In the genomic region with DNA sequence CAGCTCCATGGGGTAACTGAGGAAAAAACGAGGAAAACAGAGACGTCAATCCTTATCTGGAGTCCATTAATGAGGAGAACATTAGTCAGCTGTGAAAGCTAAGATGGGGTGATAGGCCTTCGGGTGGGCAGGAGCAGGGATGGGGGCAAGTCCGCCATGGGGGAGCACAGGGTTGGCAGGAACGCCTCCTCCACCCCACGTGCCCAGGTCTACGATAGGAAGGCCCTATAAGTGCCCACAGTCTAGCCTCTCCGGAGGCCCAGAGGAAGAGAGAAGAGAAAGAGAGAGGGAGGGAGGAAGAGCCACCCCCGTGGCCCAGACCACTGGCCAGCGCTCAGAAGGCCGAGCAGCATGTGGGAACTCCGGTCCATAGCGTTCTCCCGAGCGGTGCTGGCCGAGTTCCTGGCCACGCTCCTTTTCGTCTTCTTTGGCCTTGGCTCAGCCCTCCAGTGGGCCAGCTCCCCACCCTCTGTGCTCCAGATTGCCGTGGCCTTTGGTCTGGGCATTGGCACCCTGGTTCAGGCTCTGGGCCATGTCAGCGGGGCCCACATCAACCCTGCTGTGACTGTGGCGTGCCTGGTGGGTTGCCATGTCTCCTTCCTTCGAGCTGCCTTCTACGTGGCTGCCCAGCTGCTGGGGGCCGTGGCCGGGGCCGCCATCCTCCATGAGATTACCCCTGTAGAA, we compare ENCODE assay signal across 16 mouse cellular contexts. TPM values are rescaled to one million over a fixed set of nuclear protein-coding genes. Genes with fewer than 3 reads are reported as not detected.
DNase-seq lines count a peak whose midpoint lies in the region; ATAC-seq and TF ChIP-seq lines count a peak whose summit lies in the region.
"Had no signal": no experiment of that assay in that cellular context is flagged by ENCODE, and none has a peak within 500 bp of the region (broad histone marks: within the 10 kb centered on the region; RNA-seq: fewer than 3 reads in every experiment).

Gene Aqp2 (plus strand): TSS at position 254 of the 684 bp plus-strand sequence.

- H3K27me3 ChIP-seq in testis, adult 2 months (ENCODE audit: control insufficient read depth, insufficient read depth, low read length) = no peaks in the 10 kb centered on the region
- H3K27me3 ChIP-seq in intestine, postnatal 0 days (replicated peaks; ENCODE audit: control insufficient read depth, insufficient read depth, low read length) = peaks cover 43% of the 10 kb centered on the region
- peaks cover 45% of the 10 kb centered on the region for H3K27me3 ChIP-seq in intestine, embryonic 15.5 days (replicated peaks)

- H3K36me3 ChIP-seq in testis, adult 2 months (ENCODE audit: control insufficient read depth, insufficient read depth, low read length) = no peaks in the 10 kb centered on the region
- H3K36me3 ChIP-seq in intestine, postnatal 0 days (ENCODE audit: control insufficient read depth, insufficient read depth) = no peaks in the 10 kb centered on the region
- H3K36me3 ChIP-seq in intestine, embryonic 15.5 days = no peaks in the 10 kb centered on the region
- H3K36me3 ChIP-seq: embryonic facial prominence, embryonic 10.5 days; heart, embryonic 12.5 days; hindbrain, embryonic 15.5 days; liver, embryonic 13.5 days; midbrain, embryonic 12.5 days had no signal

- peak within 1 kb of the TSS; percentile 25; the same call in 1 of the 2 replicates for H3K4me3 ChIP-seq in testis, adult 2 months (ENCODE audit: control insufficient read depth, low read depth, low read length)
- H3K4me3 ChIP-seq in intestine, postnatal 0 days (ENCODE audit: low read depth, low read length) = no peak within 1 kb of the TSS
- no peak within 1 kb of the TSS for H3K4me3 ChIP-seq in intestine, embryonic 15.5 days (replicated peaks)
- H3K4me3 ChIP-seq: embryonic facial prominence, embryonic 10.5 days; heart, embryonic 12.5 days; hindbrain, embryonic 15.5 days; liver, embryonic 13.5 days; midbrain, embryonic 12.5 days had no signal

- ATAC-seq in cerebellum, adult (ENCODE audit: insufficient number of reproducible peaks, low FRiP score, low TSS enrichment) = 0 out of 2 replicates have a peak, but pooled peaks have one; percentile 38
- no peak for ATAC-seq in intestine, postnatal 0 days
- no peak for ATAC-seq in intestine, embryonic 15.5 days

- TF ChIP-seq CTCF in testis, adult 2 months (IDR thresholded peaks at IDR 0.05; ENCODE audit: control insufficient read depth, insufficient read depth, insufficient replicate concordance, low read depth, low read length) = no peak
- no peak for TF ChIP-seq CTCF in intestine, postnatal 0 days (IDR thresholded peaks at IDR 0.05; ENCODE audit: low read depth)

- DNase-seq in cerebellum, adult 11 months = no peak
- DNase-seq in left cerebral cortex, postnatal 4 days = peak; percentile 48
- no peak for DNase-seq in left cerebral cortex, adult 11 months (ENCODE audit: low spot score)
- DNase-seq in cerebellum, postnatal 10 days = peak; percentile 58 to 76
- DNase-seq: liver, embryonic 13.5 days; retina, postnatal 1 day; thymus, adult 18-20 months had no signal

- 82% methylated on average over 26 of the region's 26 CpGs for WGBS in intestine, postnatal 0 days
- 80% methylated on average over 26 of the region's 26 CpGs for WGBS in intestine, embryonic 15.5 days

- no peak within 1 kb of the TSS for H3K9ac ChIP-seq in intestine, postnatal 0 days (ENCODE audit: low read depth, low read length)
- H3K9ac ChIP-seq in intestine, embryonic 15.5 days = no peak within 1 kb of the TSS
- H3K9ac ChIP-seq: heart, embryonic 12.5 days; hindbrain, embryonic 15.5 days; liver, embryonic 13.5 days; midbrain, embryonic 12.5 days had no signal

- no peak within 1 kb of the TSS for H3K4me2 ChIP-seq in intestine, postnatal 0 days (replicated peaks; ENCODE audit: low read depth)
- no peak within 1 kb of the TSS for H3K4me2 ChIP-seq in intestine, embryonic 15.5 days (replicated peaks)
- H3K4me2 ChIP-seq: heart, embryonic 12.5 days; hindbrain, embryonic 15.5 days; liver, embryonic 13.5 days; midbrain, embryonic 12.5 days had no signal

- H3K9me3 ChIP-seq in intestine, postnatal 0 days (ENCODE audit: control insufficient read depth) = no peaks in the 10 kb centered on the region
- H3K9me3 ChIP-seq in intestine, embryonic 15.5 days = no peaks in the 10 kb centered on the region
- H3K9me3 ChIP-seq: embryonic facial prominence, embryonic 10.5 days; heart, embryonic 12.5 days; hindbrain, embryonic 15.5 days; liver, embryonic 13.5 days; midbrain, embryonic 12.5 days had no signal

- peak within 1 kb of the TSS; percentile 62 for H3K27ac ChIP-seq in testis, adult 2 months (ENCODE audit: control insufficient read depth, insufficient read depth, low read depth, low read length)
- H3K27ac ChIP-seq in intestine, postnatal 0 days (ENCODE audit: low read depth, low read length) = no peak within 1 kb of the TSS
- H3K27ac ChIP-seq in intestine, embryonic 15.5 days = no peak within 1 kb of the TSS
- H3K27ac ChIP-seq: embryonic facial prominence, embryonic 10.5 days; hindbrain, embryonic 15.5 days; liver, embryonic 13.5 days; midbrain, embryonic 12.5 days had no signal

- intact Hi-C loops in left cerebral cortex, postnatal 4 days (cut with DNase I) = no loop called here

- no peak for TF ChIP-seq POLR2A in testis, adult 2 months (IDR thresholded peaks at IDR 0.05; ENCODE audit: control insufficient read depth, low read depth, low read length)

- H3K4me1 ChIP-seq in testis, adult 2 months (ENCODE audit: control insufficient read depth, insufficient read depth, low read length) = peaks cover 11% of the 10 kb centered on the region
- H3K4me1 ChIP-seq in intestine, postnatal 0 days (replicated peaks; ENCODE audit: control insufficient read depth, insufficient read depth, low read length) = no peaks in the 10 kb centered on the region
- H3K4me1 ChIP-seq in intestine, embryonic 15.5 days (replicated peaks) = peaks cover 6% of the 10 kb centered on the region
- H3K4me1 ChIP-seq: liver, embryonic 13.5 days had no signal

RNA-seq across cellular contexts. Expression of gene Aqp2, which starts in this region (rescaled TPM):
- total RNA-seq in left cerebral cortex, postnatal 4 days (2021) = not detected
- 13.8 and 16.9 TPM in 2 replicates for polyA plus RNA-seq in testis, adult 2 months (2012; rRNA removed)
- polyA plus RNA-seq in intestine, postnatal 0 days (2015; fragmentation: Nextera tagmentation; extraction: Ambion mirVana) = not detected in 2 replicates
- 0.11 TPM in 1 of 2 replicates, not detected in the other for polyA plus RNA-seq in intestine, embryonic 15.5 days (2015; fragmentation: Nextera tagmentation; extraction: Ambion mirVana)
- total RNA-seq: ES-E14 had no signal
- polyA plus RNA-seq: embryonic facial prominence, embryonic 10.5 days; heart, embryonic 12.5 days; hindbrain, embryonic 15.5 days; liver, embryonic 13.5 days; midbrain, embryonic 12.5 days had no signal

Comparison
In these comparisons a context has a peak if more than half of its experiments do, and no peak if none do; other contexts are left out.
1. RNA of gene Aqp2 (polyA plus RNA-seq): 13.8 to 16.9 TPM in testis, adult 2 months; 0.11 TPM in intestine, embryonic 15.5 days and not detected in intestine, postnatal 0 days; every median in the first group is over 10 times any median in the second.
2. DNase-seq: peak in cerebellum, postnatal 10 days (2 of 2); none in cerebellum, adult 11 months (single experiment) and left cerebral cortex, adult 11 months (single experiment).
3. Peak in DNase-seq in left cerebral cortex, postnatal 4 days; RNA of the gene not detected or under 1 TPM.